Mouse (Mus musculus): ENCODE data around the gene Pan2.

DNA sequence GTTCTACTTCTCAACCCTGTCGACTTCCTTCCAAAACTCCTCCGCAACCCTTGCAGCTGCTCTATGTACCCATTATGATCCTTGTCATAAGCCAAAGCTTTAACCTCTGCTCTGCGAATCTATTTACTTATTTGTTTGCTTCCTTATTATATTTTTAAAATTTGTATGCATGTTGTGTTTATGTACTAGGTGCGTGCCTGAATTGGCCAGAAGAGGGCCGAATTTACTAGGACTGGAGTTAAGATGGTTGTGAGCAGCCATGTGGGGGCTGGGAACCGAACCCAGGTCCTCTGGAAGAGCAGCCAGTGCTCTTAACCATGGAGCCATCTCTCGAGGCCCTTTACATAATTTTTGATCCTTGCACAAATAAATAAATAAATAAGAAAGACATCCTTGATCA lies 32.3 kb upstream of the Pan2 start:
- TF ChIP-seq GATA1 (IDR thresholded peaks at IDR 0.05; ENCODE audit: low read length) (no peak), TAL1 (IDR thresholded peaks at IDR 0.05; ENCODE audit: low read length) (no peak)

Measured in erythroblast, embryonic 14.5 days (primary cell).